Mouse (Mus musculus): ENCODE measurements around the gene Fbln1.

DNA sequence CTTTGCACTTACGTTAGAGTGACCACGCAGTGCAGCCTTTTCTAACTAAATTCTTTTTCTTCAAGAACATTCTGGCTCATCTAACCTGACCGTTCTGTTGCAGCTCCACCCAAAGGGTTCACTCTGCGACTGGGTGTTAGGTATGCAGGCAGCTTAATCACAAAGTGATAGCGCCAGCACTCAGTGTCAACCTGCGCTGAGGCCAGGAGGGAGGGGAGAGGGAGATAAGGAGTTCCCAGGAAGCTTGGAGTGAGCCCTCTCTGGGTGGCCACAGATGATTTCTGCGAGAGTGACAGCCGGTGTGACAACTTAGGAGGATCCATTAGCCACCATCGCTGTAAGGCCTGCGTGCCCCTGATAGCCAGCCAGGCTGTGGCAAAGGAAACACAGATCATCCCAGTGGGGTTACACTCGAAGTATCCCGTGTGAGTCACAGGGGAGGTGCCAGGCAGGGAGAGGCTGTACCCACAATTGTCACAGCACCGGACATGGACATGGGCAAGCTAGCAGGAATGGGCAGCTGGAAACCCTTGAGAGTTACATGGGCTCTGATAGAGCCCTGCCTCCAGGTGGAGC lies 24.3 kb downstream of the Fbln1 start:
- TF ChIP-seq CTCF (IDR thresholded peaks at IDR 0.05; ENCODE audit: low read depth, low read length) = no peak
- no peak for TF ChIP-seq POLR2A (IDR thresholded peaks at IDR 0.05; ENCODE audit: borderline replicate concordance, low read depth, low read length)

All from bone marrow macrophage, adult 2 months (primary cell).